Mouse (Mus musculus) ES-Bruce4 (cell line): ENCODE measurements around the gene Il23r.

ENCODE experiments used
- CTCF ChIP-seq: IDR thresholded peaks from one replicate; pipeline ENCODE4 v1.8.1; 2011; ENCODE audit warnings: low read depth, low read length
- POLR2A ChIP-seq: IDR thresholded peaks from one replicate; pipeline ENCODE4 v1.8.1; 2011; ENCODE audit warnings: low read length; ENCODE audit not compliant: insufficient read depth

- TF ChIP-seq CTCF = no peak
- no peak for TF ChIP-seq POLR2A
Observed at GRCm38 (mm10) chr6:67415276-67415675, 76.4 kb downstream of the Il23r start.
